Mouse (Mus musculus) cortical plate, adult 2 months (tissue): ENCODE results near the gene Orc2. TPM values are rescaled to one million over a fixed set of nuclear protein-coding genes. Genes with fewer than 3 reads are reported as not detected.

Experiments used
- H3K27ac ChIP-seq: fragments of 200-500 bp; 2 replicates; pipeline ENCODE4 v1.5.1; 2012; ENCODE audit warnings: low read length, control low read depth, inconsistent platforms; ENCODE audit not compliant: insufficient read depth
- H3K4me1 ChIP-seq: fragments of 200-500 bp; 2 replicates; pipeline ENCODE4 v1.6.1; 2011; ENCODE audit warnings: low read length; ENCODE audit not compliant: control insufficient read depth, insufficient read depth
- H3K4me3 ChIP-seq: fragments of 200-500 bp; 2 replicates; pipeline ENCODE4 v1.5.1; 2011; ENCODE audit warnings: mild to moderate bottlenecking, low read length, control low read depth; ENCODE audit not compliant: insufficient read depth
- CTCF ChIP-seq: fragments of 200-500 bp; IDR thresholded peaks from 2 replicates; pipeline ENCODE4 v1.5.1; 2011; ENCODE audit warnings: mild to moderate bottlenecking, control low read depth, low read length; ENCODE audit not compliant: insufficient read depth; ENCODE audit errors: extremely low read depth
- POLR2A ChIP-seq: fragments of 200-500 bp; IDR thresholded peaks from 2 replicates; pipeline ENCODE4 v1.6.1; 2011; ENCODE audit warnings: mild to moderate bottlenecking, low read length, control low read depth; ENCODE audit not compliant: insufficient read depth; ENCODE audit errors: extremely low read depth
- polyA plus RNA-seq: library from polyadenylated mRNA; depleted of rRNA; stranded (reverse); fragments of >200 nt; gene quantifications from 2 replicates; pipeline ENCODE4 v1.2.3, GENCODE M21; 2012; rRNA removed

Gene Orc2
- polyA plus RNA-seq, 1 experiment, result 23.7 TPM

DNA sequence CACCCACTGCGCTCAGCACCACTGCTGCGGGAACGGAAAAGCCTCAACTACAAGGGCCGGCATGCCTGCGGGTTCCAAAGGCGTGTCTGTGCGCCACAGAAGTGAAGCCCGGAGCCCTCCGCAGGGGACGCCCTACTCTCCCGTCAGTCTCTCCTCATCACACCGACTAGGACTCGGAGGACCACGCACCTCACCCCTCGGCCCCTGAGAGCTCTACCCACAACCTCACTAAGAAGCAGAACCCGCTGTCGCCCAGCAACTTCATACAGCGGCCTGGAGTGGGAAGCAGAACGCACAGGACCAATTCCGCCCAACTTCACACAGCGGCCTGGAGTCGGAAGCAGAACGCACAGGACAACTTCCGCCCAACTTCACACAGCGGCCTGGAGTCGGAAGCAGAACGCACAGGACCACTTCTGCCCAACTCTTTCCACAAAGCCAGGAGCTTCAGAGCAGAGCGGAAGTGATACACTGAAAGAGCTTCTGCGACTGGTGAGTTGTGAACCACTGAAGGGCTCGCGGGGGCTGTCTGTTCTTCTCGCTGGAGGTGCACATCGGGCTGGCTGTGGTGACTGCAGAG is 59.7 kb downstream of the Orc2 start, which contains the start of the genes Nif3l1 and Ppil3:
Gene Nif3l1 (plus strand): TSS at position 9 of the 580 bp plus-strand sequence.
Gene Ppil3 (minus strand): TSS at position 344 of the 580 bp plus-strand sequence.
- H3K4me3 ChIP-seq, result peak within 1 kb of the TSS; percentile 54
- peaks cover 3% of the 10 kb centered on the region; the same call in 1 of the 2 replicates for H3K4me1 ChIP-seq
- no peak for TF ChIP-seq CTCF
- peak; percentile 71 for TF ChIP-seq POLR2A
- no peak within 1 kb of the TSS for H3K27ac ChIP-seq

DNA sequence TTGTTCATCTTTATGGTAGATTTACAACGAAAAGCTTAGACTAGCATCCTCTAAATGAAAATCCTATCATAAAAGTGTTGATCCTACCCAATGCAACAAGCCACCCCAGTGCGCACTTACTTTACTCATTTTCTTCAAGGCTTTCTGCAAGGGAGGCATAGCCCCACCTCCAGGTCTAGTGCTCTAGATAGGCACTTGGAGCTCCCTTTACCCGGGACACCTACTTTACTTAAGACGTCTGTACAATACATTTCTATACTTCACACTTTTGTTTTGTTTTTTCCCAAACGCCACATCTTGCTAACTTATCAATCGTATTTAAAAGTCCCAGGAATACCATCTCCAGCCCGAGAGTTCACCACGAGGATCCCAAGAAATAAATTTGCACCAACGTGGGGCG is 60.2 kb downstream of the Orc2 start:
- Histone ChIP-seq H3K4me1 (peaks cover 3% of the 10 kb centered on the region; the same call in 1 of the 2 replicates), H3K27ac (no peak overlapping the region), H3K4me3 (peak overlapping the region; percentile 54)
- no peak for TF ChIP-seq CTCF
- TF ChIP-seq POLR2A, result no peak

- H3K27ac ChIP-seq, result no peak overlapping the region
- no peak for TF ChIP-seq CTCF
- no peak for TF ChIP-seq POLR2A
- no peak overlapping the region for H3K4me3 ChIP-seq
- peaks cover 6% of the 10 kb centered on the region for H3K4me1 ChIP-seq
These were observed 80.4 kb downstream of the Orc2 start for GRCm38 (mm10) chr1:58424551-58424950.

DNA sequence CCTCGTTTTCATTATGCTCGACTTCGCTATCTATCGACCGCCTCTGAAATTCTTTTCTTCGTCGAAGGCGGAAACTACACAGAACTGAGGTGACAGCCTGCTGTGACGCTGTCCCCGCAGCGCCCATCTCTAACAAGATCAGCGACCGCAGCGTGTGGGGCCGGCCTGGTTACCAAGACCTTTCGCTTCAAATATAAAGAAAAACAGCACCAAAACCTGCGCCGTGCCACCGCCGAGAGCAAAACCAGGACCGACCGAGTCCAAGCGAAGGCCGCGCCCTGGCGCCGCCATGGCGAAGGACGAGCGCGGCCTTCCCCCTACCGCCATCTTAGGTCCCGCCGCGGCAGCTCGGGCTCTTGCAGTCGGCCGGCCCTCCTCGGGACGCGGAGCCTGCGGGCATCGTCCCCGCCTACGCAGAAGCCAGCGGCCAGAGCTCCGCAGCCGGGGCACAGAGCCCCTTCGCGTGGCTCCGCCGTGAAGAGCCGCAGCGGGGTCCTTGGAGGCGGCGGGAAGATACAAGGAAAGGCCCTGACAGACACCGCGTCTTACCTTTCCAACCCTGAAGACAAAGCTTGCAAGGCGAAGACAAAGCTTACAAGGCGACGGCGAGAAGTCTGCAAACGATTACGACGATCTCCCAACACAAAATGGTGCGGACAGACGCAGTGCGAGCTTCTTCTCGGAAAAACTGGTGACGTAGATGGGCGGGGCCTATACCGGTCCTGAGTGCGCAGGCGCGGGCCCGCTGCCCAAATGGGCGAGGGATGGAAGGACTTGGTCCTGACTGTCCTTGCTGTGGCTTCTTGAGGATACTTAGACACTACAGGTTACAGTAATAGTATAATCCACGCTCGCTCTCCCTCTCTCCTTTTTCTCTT is 81.3 kb downstream of the Orc2 start, which contains the start of gene Clk1:
Gene Clk1 (minus strand): TSS at position 696 of the 878 bp plus-strand sequence.
- Histone ChIP-seq H3K27ac (peak within 1 kb of the TSS; percentile 97), H3K4me3 (peak within 1 kb of the TSS; percentile 75), H3K4me1 (peaks cover 6% of the 10 kb centered on the region)
- TF ChIP-seq CTCF (no peak), POLR2A (peak; percentile 100)

GRCm38 (mm10) chr1:58422879-58423278 is 82.0 kb downstream of the Orc2 start:
- Histone ChIP-seq H3K4me3 (peak overlapping the region; percentile 75), H3K4me1 (peaks cover 6% of the 10 kb centered on the region), H3K27ac (peak overlapping the region; percentile 97; the same call in 1 of the 2 replicates)
- TF ChIP-seq POLR2A (peak; percentile 32; the same call in 1 of the 2 replicates), CTCF (no peak)

GRCm38 (mm10) chr1:58420961-58421360 is 83.9 kb downstream of the Orc2 start:
- H3K27ac ChIP-seq, result no peak overlapping the region
- H3K4me3 ChIP-seq, result peak overlapping the region; percentile 29; the same call in 1 of the 2 replicates
- peaks cover 6% of the 10 kb centered on the region for H3K4me1 ChIP-seq
- TF ChIP-seq CTCF (no peak), POLR2A (no peak)

- no peak overlapping the region for H3K4me3 ChIP-seq
- H3K27ac ChIP-seq, result no peak overlapping the region
- H3K4me1 ChIP-seq, result peaks cover 6% of the 10 kb centered on the region
- TF ChIP-seq CTCF (no peak), POLR2A (no peak)
These were observed 84.9 kb downstream of the Orc2 start for GRCm38 (mm10) chr1:58420032-58420431.

DNA sequence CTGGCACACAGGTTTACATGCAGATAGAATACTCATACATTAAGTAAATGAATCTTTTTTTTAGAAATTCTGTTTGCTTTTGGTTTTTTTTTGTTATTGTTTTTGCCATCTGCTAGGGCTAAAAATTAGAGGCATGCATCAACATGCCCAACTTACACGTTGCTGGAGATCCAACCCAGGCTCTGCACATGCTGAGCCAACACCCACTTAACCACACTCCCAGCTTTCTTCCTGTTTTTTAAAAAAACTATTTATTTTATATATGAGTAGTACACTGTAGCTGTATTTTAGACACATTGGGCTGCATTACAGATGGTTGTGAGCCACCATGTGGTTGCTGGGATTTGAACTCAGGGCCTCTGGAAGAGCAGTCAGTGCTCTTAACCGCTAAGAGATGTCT is 88.9 kb downstream of the Orc2 start:
- Histone ChIP-seq H3K27ac (no peak overlapping the region), H3K4me3 (no peak overlapping the region), H3K4me1 (peaks cover 4% of the 10 kb centered on the region)
- TF ChIP-seq POLR2A, result no peak
- no peak for TF ChIP-seq CTCF

DNA sequence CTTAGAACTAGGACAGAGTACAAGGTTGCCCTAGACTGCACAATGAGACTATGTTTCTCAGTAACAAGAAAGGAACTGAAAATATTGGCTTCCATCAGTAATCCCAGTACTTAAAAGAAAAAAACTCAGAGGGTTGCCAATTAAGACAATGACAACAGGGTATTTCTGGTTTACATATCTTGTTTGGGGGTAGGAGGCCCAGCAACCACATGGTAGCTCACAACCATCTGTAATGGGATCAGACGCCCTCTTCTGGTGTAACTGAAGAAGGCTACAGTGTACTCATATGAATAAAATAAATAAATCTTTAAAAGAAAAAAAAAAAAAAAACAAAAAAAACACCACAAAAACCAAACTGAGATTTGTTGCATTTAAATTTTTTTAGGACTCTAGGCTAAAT is 89.5 kb downstream of the Orc2 start:
- peaks cover 2% of the 10 kb centered on the region; the same call in 1 of the 2 replicates for H3K4me1 ChIP-seq
- no peak for TF ChIP-seq CTCF
- no peak for TF ChIP-seq POLR2A
- H3K4me3 ChIP-seq, result no peak overlapping the region
- no peak overlapping the region for H3K27ac ChIP-seq

Other genes with a start within 250 kb of the Orc2 start
- not detected in 2 replicates for gene Aox2, start 226.8 kb downstream of the Orc2 start, polyA plus RNA-seq
- 80.2 and 83.9 TPM in 2 replicates for gene Bzw1, start 112.2 kb downstream of the Orc2 start, polyA plus RNA-seq
- 254 and 258 TPM in 2 replicates for gene Clk1, start 81.0 kb downstream of the Orc2 start, polyA plus RNA-seq
- gene Nif3l1, start 60.0 kb downstream of the Orc2 start, polyA plus RNA-seq, result 19.7 and 22.4 TPM in 2 replicates
- gene Ppil3, start 59.6 kb downstream of the Orc2 start, polyA plus RNA-seq, result 28.3 and 30.3 TPM in 2 replicates
- gene Fam126b, start 81.2 kb upstream of the Orc2 start, polyA plus RNA-seq, result 23.9 and 25.5 TPM in 2 replicates
- gene Ndufb3, start 81.3 kb upstream of the Orc2 start, polyA plus RNA-seq, result 227 and 228 TPM in 2 replicates
- not detected in 2 replicates for gene Als2cr12, start 190.9 kb upstream of the Orc2 start, polyA plus RNA-seq
- gene Cflar, start 206.4 kb upstream of the Orc2 start, polyA plus RNA-seq, result 13.2 and 14.7 TPM in 2 replicates